Mouse (Mus musculus): Measurements from ENCODE around the gene Acp5.

GRCm38 (mm10) chr9:22095854-22096307 is 39.6 kb downstream of the Acp5 start:
- no peak for TF ChIP-seq EP300 (optimal IDR thresholded peaks at IDR 0.05)
- TF ChIP-seq CTCF (IDR thresholded peaks at IDR 0.05; ENCODE audit: low read depth), result peak; percentile 84

Data from stomach, postnatal 0 days (tissue).